Mouse (Mus musculus) layer of hippocampus, postnatal 14 days (tissue): ENCODE results near the gene Gm21663. TPM values are rescaled to one million over a fixed set of nuclear protein-coding genes. Genes with fewer than 3 reads are reported as not detected.
A peak's percentile ranks its signal among the peaks of the same experiment; 100 is the strongest.
"Not testable (repeated sequence)": the region's sequence is repeated elsewhere in the genome, so short reads cannot be mapped to it uniquely, and the experiment has no call there.

Source experiments
- DNase-seq, 2 experiments: peaks; one replicate each; pipeline ENCODE4 v3.0.0; 2021 to 2022; ENCODE audit warnings: low spot score in 2 of 2, mixed read lengths in 1 of 2
- long read RNA-seq, 2 experiments: library from polyadenylated mRNA; stranded (forward); transcript quantifications; one replicate each; pipeline ENCODE4 v2.0.0; 2021
- total RNA-seq, 2 experiments: library from RNA; stranded (reverse); gene quantifications; 2 replicates each; pipeline ENCODE4 v1.2.3; 2021

Gene Gm21663
- total RNA-seq, result not detected
- long read RNA-seq, experiment 1, result 0 reads
- long read RNA-seq, experiment 2, result 0 reads

GRCm38 (mm10) chr5:25942281-25942680, at the start of gene Gm21663:
Gene Gm21663, minus strand, starts transcription at chr5:25942381.
- DNase-seq, result not testable (repeated sequence)

- DNase-seq, result not testable (repeated sequence)
These were observed 46.4 kb upstream of the Gm21663 start, which contains the start of gene Gm21698 for GRCm38 (mm10) chr5:25988550-25988949. Gene Gm21698, minus strand, starts transcription at chr5:25988650.

- not testable (repeated sequence) for DNase-seq
These were observed 30.4 kb upstream of the Gm21663 start, which contains the start of gene Gm21680 for GRCm38 (mm10) chr5:25972563-25972962. Gene Gm21680, minus strand, starts transcription at chr5:25972663.

GRCm38 (mm10) chr5:25957050-25957449, 14.9 kb upstream of the Gm21663 start:
- DNase-seq, result not testable (repeated sequence)

GRCm38 (mm10) chr5:25956611-25957010, 14.4 kb upstream of the Gm21663 start:
- not testable (repeated sequence) for DNase-seq

- not testable (repeated sequence) for DNase-seq
These were observed 12.1 kb upstream of the Gm21663 start, which contains the start of gene Gm21671 for GRCm38 (mm10) chr5:25954317-25954716. Gene Gm21671, minus strand, starts transcription at chr5:25954417.

- DNase-seq, result not testable (repeated sequence)
These were observed 3.2 kb upstream of the Gm21663 start for GRCm38 (mm10) chr5:25945391-25945790.

- DNase-seq, result peak; percentile 22 to 37
These were observed 50.9 kb downstream of the Gm21663 start for GRCm38 (mm10) chr5:25891321-25891720.

GRCm38 (mm10) chr5:25889746-25890382, 52.3 kb downstream of the Gm21663 start:
- peak in 1 of 2 experiments; percentile 33 for DNase-seq

GRCm38 (mm10) chr5:25886708-25887107, 55.5 kb downstream of the Gm21663 start:
- no peak for DNase-seq

Other genes starting within 250 kb of the Gm21663 start
- 1 to 10 TPM; 4.5 to 6.1 TPM for gene Xrcc2, start 236.6 kb downstream of the Gm21663 start, total RNA-seq
- gene Actr3b, start 182.4 kb downstream of the Gm21663 start, total RNA-seq, result 100 to 1,000 TPM; 189 to 198 TPM
- not detected for gene Gm21671, start 12.0 kb upstream of the Gm21663 start, total RNA-seq
- gene Gm21680, start 30.3 kb upstream of the Gm21663 start, total RNA-seq, result not detected
- not detected for gene Gm21698, start 46.3 kb upstream of the Gm21663 start, total RNA-seq
- gene Gm1979, start 62.4 kb upstream of the Gm21663 start, total RNA-seq, result under 1 TPM in 1 of 2 experiments, not detected in 1; 0.58 TPM
- not detected for gene Gm5862, start 80.5 kb upstream of the Gm21663 start, total RNA-seq
- gene Speer4a, start 97.2 kb upstream of the Gm21663 start, total RNA-seq, result not detected
- gene Gm7347, start 116.2 kb upstream of the Gm21663 start, total RNA-seq, result not detected
- not detected for gene Gm10471, start 146.9 kb upstream of the Gm21663 start, total RNA-seq
- gene 5031410I06Rik, start 163.0 kb upstream of the Gm21663 start, total RNA-seq, result not detected
- not detected for gene Gm10220, start 179.0 kb upstream of the Gm21663 start, total RNA-seq